Mouse (Mus musculus) megakaryocyte, embryonic 14.5 days (primary cell): Measurements from ENCODE around the gene Pygo2. TPM values are rescaled to one million over a fixed set of nuclear protein-coding genes. Genes with fewer than 3 reads are reported as not detected.
A peak's percentile ranks its signal among the peaks of the same experiment; 100 is the strongest.

Experiments
- H3K27me3 ChIP-seq: replicated peaks from 2 replicates; pipeline ENCODE3; 2012; ENCODE audit warnings: inconsistent platforms
- H3K36me3 ChIP-seq: replicated peaks from 2 replicates; pipeline ENCODE3; 2012; ENCODE audit warnings: low read length, inconsistent platforms, mixed read lengths
- H3K4me1 ChIP-seq: 2 replicates; pipeline ENCODE4 v1.6.1; 2012; ENCODE audit warnings: inconsistent platforms
- H3K4me3 ChIP-seq: replicated peaks from 2 replicates; pipeline ENCODE3; 2012; ENCODE audit warnings: moderate library complexity, mild to moderate bottlenecking, inconsistent platforms
- H3K9me3 ChIP-seq: 2 replicates; pipeline ENCODE4 v1.6.1; 2012; ENCODE audit warnings: inconsistent platforms
- FLI1 ChIP-seq: IDR thresholded peaks from 2 replicates; pipeline ENCODE4 v1.6.1; 2012; ENCODE audit warnings: low read length, inconsistent platforms, mixed read lengths
- GATA1 ChIP-seq: IDR thresholded peaks from 3 replicates; pipeline ENCODE4 v1.6.1; 2012; ENCODE audit warnings: mixed read lengths, low read length, inconsistent platforms, borderline replicate concordance
- polyA plus RNA-seq: library from polyadenylated mRNA; stranded (reverse); fragments of >175 nt; gene quantifications from 2 replicates; pipeline ENCODE4 v1.2.3, GENCODE M21; 2012; ENCODE audit warnings: low replicate concordance; ENCODE audit not compliant: insufficient read depth

Pygo2 gene
- polyA plus RNA-seq, 1 experiment = 35.3 TPM

- H3K36me3 ChIP-seq = peaks cover 69% of the 10 kb centered on the region
- TF ChIP-seq GATA1 (no peak), FLI1 (no peak)
- H3K4me1 ChIP-seq = peaks cover 48% of the 10 kb centered on the region
- no peak overlapping the region for H3K4me3 ChIP-seq
- H3K27me3 ChIP-seq = no peaks in the 10 kb centered on the region
- H3K9me3 ChIP-seq = no peaks in the 10 kb centered on the region
Observed at GRCm38 (mm10) chr3:89408448-89408847, 21.6 kb upstream of the Pygo2 start.

- peaks cover 1% of the 10 kb centered on the region; the same call in 1 of the 2 replicates for H3K9me3 ChIP-seq
- peaks cover 67% of the 10 kb centered on the region for H3K36me3 ChIP-seq
- H3K4me1 ChIP-seq = peaks cover 48% of the 10 kb centered on the region
- TF ChIP-seq FLI1 (no peak), GATA1 (no peak)
- H3K4me3 ChIP-seq = no peak overlapping the region
- no peaks in the 10 kb centered on the region for H3K27me3 ChIP-seq
Observed at GRCm38 (mm10) chr3:89409701-89410100, 20.3 kb upstream of the Pygo2 start.

- H3K27me3 ChIP-seq = no peaks in the 10 kb centered on the region
- peaks cover 3% of the 10 kb centered on the region; the same call in 1 of the 2 replicates for H3K9me3 ChIP-seq
- H3K36me3 ChIP-seq = peaks cover 65% of the 10 kb centered on the region
- H3K4me1 ChIP-seq = peaks cover 48% of the 10 kb centered on the region
- peak overlapping the region; percentile 93 for H3K4me3 ChIP-seq
- TF ChIP-seq GATA1 (no peak), FLI1 (no peak)
Observed at GRCm38 (mm10) chr3:89410864-89411263, 19.1 kb upstream of the Pygo2 start.

GRCm38 (mm10) chr3:89411490-89412393 lies 18.3 kb upstream of the Pygo2 start, which contains the start of gene Flad1:
TSS of gene Flad1 (minus strand) at chr3:89411870.
- peaks cover 57% of the 10 kb centered on the region for H3K4me1 ChIP-seq
- peak within 1 kb of the TSS; percentile 93 for H3K4me3 ChIP-seq
- no peaks in the 10 kb centered on the region for H3K27me3 ChIP-seq
- peaks cover 67% of the 10 kb centered on the region for H3K36me3 ChIP-seq
- peaks cover 3% of the 10 kb centered on the region; the same call in 1 of the 2 replicates for H3K9me3 ChIP-seq
- no peak for TF ChIP-seq GATA1
- TF ChIP-seq FLI1 = peak; percentile 74

GRCm38 (mm10) chr3:89416158-89416557 lies 13.9 kb upstream of the Pygo2 start:
- H3K4me3 ChIP-seq = peak overlapping the region; percentile 21

GRCm38 (mm10) chr3:89417131-89417530 lies 12.9 kb upstream of the Pygo2 start:
- Histone ChIP-seq H3K36me3 (peaks cover 35% of the 10 kb centered on the region), H3K4me1 (peaks cover 56% of the 10 kb centered on the region), H3K9me3 (peaks cover 3% of the 10 kb centered on the region; the same call in 1 of the 2 replicates), H3K27me3 (no peaks in the 10 kb centered on the region), H3K4me3 (peak overlapping the region; percentile 95)
- TF ChIP-seq FLI1 (no peak), GATA1 (no peak)

More at GRCm38 (mm10) chr3:89416158-89416557, 13.9 kb upstream of the Pygo2 start:
- H3K4me1 ChIP-seq = peaks cover 49% of the 10 kb centered on the region
- TF ChIP-seq GATA1 (no peak), FLI1 (no peak)
- peaks cover 3% of the 10 kb centered on the region; the same call in 1 of the 2 replicates for H3K9me3 ChIP-seq
- no peaks in the 10 kb centered on the region for H3K27me3 ChIP-seq
- H3K36me3 ChIP-seq = peaks cover 29% of the 10 kb centered on the region

- peaks cover 56% of the 10 kb centered on the region for H3K4me1 ChIP-seq
- H3K27me3 ChIP-seq = no peaks in the 10 kb centered on the region
- TF ChIP-seq FLI1 = no peak
- no peak for TF ChIP-seq GATA1
- peak overlapping the region; percentile 95 for H3K4me3 ChIP-seq
- H3K36me3 ChIP-seq = peaks cover 42% of the 10 kb centered on the region
- H3K9me3 ChIP-seq = peaks cover 3% of the 10 kb centered on the region; the same call in 1 of the 2 replicates
Observed at GRCm38 (mm10) chr3:89417840-89418169, 12.2 kb upstream of the Pygo2 start.

GRCm38 (mm10) chr3:89418170-89418860 lies 11.7 kb upstream of the Pygo2 start, which contains the start of the genes Cks1b and Shc1:
TSS of gene Cks1b (minus strand) at chr3:89418383.
TSS of gene Shc1 (plus strand) at chr3:89418443.
- peaks cover 58% of the 10 kb centered on the region for H3K4me1 ChIP-seq
- peaks cover 44% of the 10 kb centered on the region for H3K36me3 ChIP-seq
- TF ChIP-seq GATA1 (no peak), FLI1 (peak; percentile 58; the same call in 1 of the 2 replicates)
- H3K4me3 ChIP-seq = peak within 1 kb of the TSS; percentile 95
- H3K9me3 ChIP-seq = peaks cover 3% of the 10 kb centered on the region; the same call in 1 of the 2 replicates
- no peaks in the 10 kb centered on the region for H3K27me3 ChIP-seq

GRCm38 (mm10) chr3:89418861-89419250 lies 11.2 kb upstream of the Pygo2 start:
- Histone ChIP-seq H3K9me3 (peaks cover 3% of the 10 kb centered on the region; the same call in 1 of the 2 replicates), H3K36me3 (peaks cover 48% of the 10 kb centered on the region), H3K4me3 (peak overlapping the region; percentile 95), H3K27me3 (no peaks in the 10 kb centered on the region), H3K4me1 (peaks cover 59% of the 10 kb centered on the region)
- TF ChIP-seq FLI1 = no peak
- TF ChIP-seq GATA1 = no peak

GRCm38 (mm10) chr3:89419571-89419970 lies 10.4 kb upstream of the Pygo2 start:
- TF ChIP-seq GATA1 = no peak
- no peak for TF ChIP-seq FLI1
- Histone ChIP-seq H3K27me3 (no peaks in the 10 kb centered on the region), H3K4me1 (peaks cover 64% of the 10 kb centered on the region), H3K4me3 (peak overlapping the region; percentile 95), H3K9me3 (peaks cover 3% of the 10 kb centered on the region; the same call in 1 of the 2 replicates), H3K36me3 (peaks cover 48% of the 10 kb centered on the region)
